Mouse (Mus musculus): ENCODE measurements at regions not wholly inside any gene's neighbourhood (a gene's known extent, or its start where the extent isn't known, plus 50 kb on each side); places are given as distances from the start of the nearest gene placed in this dataset.

DNA sequence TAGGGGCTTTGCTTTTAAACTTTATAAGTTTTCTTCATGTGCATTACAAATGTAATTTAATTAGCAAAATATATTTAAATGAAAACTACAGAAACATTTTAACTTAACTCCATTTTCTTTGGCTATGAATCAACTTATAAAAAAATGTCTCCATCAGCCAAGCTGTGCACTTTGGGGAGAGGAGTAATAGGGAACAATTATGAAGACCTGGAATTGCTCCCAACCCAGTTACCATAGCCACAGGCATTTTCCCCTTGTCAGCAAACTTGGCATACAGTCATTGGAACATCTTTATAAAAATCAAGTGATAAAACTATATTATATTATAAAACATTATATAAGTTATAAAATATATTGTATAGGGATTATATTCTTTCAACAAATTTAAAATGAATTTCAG lies 65.0 kb downstream of the Atxn7l3b start:
- DNase-seq (ENCODE audit: low spot score) (peak; percentile 73), ATAC-seq (ENCODE audit: low FRiP score, low read depth) (peak; percentile 60)
- H3K4me1 ChIP-seq (ENCODE audit: control insufficient read depth, insufficient read depth, low read length) = peaks cover 6% of the 10 kb centered on the region

DNA sequence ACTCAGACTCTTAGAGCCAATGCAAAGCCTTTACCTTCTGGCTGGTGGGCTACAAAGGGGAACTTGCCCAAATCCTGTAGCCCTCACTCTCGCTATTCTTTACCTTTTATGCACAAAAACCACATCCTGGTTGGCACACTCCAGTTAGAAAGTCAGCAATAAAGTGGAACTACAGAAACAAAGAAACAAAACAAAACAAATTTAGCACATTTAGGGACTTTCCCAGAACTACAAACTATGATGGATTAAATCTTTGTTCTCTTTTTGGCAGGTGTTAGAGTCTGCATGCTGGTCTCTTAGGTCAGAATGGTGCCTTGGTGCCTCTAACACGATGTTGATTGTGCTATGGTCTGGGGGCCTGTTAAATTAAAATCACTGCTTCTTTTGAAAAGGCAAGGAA lies 65.4 kb downstream of the Atxn7l3b start:
- no peak overlapping the region for H3K27ac ChIP-seq (replicated peaks; ENCODE audit: low read depth, low read length)
- DNase-seq (ENCODE audit: low spot score) = peak; percentile 36
- no peak overlapping the region for H3K9ac ChIP-seq (ENCODE audit: low read depth, low read length, severe bottlenecking)
- WGBS = 26% methylated on average over 2 of the region's 2 CpGs
- no peak for TF ChIP-seq POLR2A (IDR thresholded peaks at IDR 0.05; ENCODE audit: borderline replicate concordance, extremely low read depth, insufficient read depth, insufficient read length)
- peak; percentile 55; the same call in 1 of the 2 replicates for ATAC-seq (ENCODE audit: low FRiP score, low read depth)
- no peaks in the 10 kb centered on the region for H3K9me3 ChIP-seq (ENCODE audit: control insufficient read depth, low read length)
- no peak overlapping the region for H3K4me2 ChIP-seq (replicated peaks; ENCODE audit: low read depth, low read length, severe bottlenecking)
- peaks cover 6% of the 10 kb centered on the region for H3K4me1 ChIP-seq (ENCODE audit: control insufficient read depth, insufficient read depth, low read length)
- H3K36me3 ChIP-seq (ENCODE audit: control insufficient read depth, insufficient read depth, low read length) = no peaks in the 10 kb centered on the region
- H3K27me3 ChIP-seq (ENCODE audit: control insufficient read depth, insufficient read depth, low read length) = no peaks in the 10 kb centered on the region
- no peak overlapping the region for H3K4me3 ChIP-seq (replicated peaks; ENCODE audit: low read length)

More for the DNA sequence above, 65.0 kb downstream of the Atxn7l3b start:
- Histone ChIP-seq H3K4me2 (replicated peaks; ENCODE audit: low read depth, low read length, severe bottlenecking) (no peak overlapping the region), H3K9ac (ENCODE audit: low read depth, low read length, severe bottlenecking) (no peak overlapping the region), H3K36me3 (ENCODE audit: control insufficient read depth, insufficient read depth, low read length) (no peaks in the 10 kb centered on the region), H3K27ac (replicated peaks; ENCODE audit: low read depth, low read length) (no peak overlapping the region), H3K27me3 (ENCODE audit: control insufficient read depth, insufficient read depth, low read length) (no peaks in the 10 kb centered on the region), H3K9me3 (ENCODE audit: control insufficient read depth, low read length) (no peaks in the 10 kb centered on the region), H3K4me3 (replicated peaks; ENCODE audit: low read length) (no peak overlapping the region)
- no peak for TF ChIP-seq POLR2A (IDR thresholded peaks at IDR 0.05; ENCODE audit: borderline replicate concordance, extremely low read depth, insufficient read depth, insufficient read length)

DNA sequence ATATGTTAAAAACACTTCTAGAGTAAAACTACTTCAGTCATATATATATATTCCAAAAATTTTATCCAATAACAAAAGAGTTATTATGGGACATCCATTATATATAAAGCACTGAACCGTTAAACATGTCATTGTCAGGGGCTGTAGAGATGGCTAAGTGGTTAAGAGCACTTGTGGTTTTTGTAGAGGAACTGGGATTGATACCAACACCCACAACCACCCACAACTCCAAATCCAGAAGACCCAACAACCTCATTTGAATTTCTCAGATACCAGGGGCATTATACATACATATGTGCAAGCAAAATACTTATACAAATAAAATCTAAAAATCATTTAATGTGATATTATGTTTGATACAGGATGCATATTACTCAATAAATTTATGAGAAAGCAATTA lies 76.8 kb downstream of the Atxn7l3b start:
- no peak overlapping the region for H3K9ac ChIP-seq (ENCODE audit: low read depth, low read length, severe bottlenecking)
- ATAC-seq (ENCODE audit: low FRiP score, low read depth) = no peak
- no peak overlapping the region for H3K4me2 ChIP-seq (replicated peaks; ENCODE audit: low read depth, low read length, severe bottlenecking)
- no peak for TF ChIP-seq POLR2A (IDR thresholded peaks at IDR 0.05; ENCODE audit: borderline replicate concordance, extremely low read depth, insufficient read depth, insufficient read length)
- whole genome bisulfite sequencing = 62% methylated on average over 1 of the region's 1 CpGs
- H3K4me3 ChIP-seq (replicated peaks; ENCODE audit: low read length) = no peak overlapping the region
- H3K27ac ChIP-seq (replicated peaks; ENCODE audit: low read depth, low read length) = no peak overlapping the region
- H3K36me3 ChIP-seq (ENCODE audit: control insufficient read depth, insufficient read depth, low read length) = no peaks in the 10 kb centered on the region
- H3K27me3 ChIP-seq (ENCODE audit: control insufficient read depth, insufficient read depth, low read length) = no peaks in the 10 kb centered on the region
- H3K4me1 ChIP-seq (ENCODE audit: control insufficient read depth, insufficient read depth, low read length) = no peaks in the 10 kb centered on the region
- no peaks in the 10 kb centered on the region for H3K9me3 ChIP-seq (ENCODE audit: control insufficient read depth, low read length)
- DNase-seq (ENCODE audit: low spot score) = no peak

DNA sequence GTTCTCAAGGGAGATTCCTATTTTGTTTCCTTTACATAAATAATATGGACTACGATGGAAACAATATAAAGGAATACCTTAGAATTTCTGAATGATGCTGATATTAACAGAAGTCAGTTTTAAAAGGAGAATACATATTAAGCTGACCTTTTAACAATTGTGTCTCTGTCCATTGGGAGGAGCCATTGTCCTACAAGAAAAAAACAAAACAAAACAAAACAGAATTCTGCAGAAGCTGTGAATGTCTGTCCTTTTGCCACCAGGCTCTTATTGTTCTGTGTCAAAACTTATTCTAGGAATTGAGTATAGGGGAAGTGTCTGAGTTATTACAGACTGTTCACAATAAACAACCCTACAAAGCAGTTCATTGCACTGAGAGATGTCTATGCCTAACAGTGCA lies 82.6 kb downstream of the Atxn7l3b start:
- no peak for DNase-seq (ENCODE audit: low spot score)
- ATAC-seq (ENCODE audit: low FRiP score, low read depth) = no peak

DNA sequence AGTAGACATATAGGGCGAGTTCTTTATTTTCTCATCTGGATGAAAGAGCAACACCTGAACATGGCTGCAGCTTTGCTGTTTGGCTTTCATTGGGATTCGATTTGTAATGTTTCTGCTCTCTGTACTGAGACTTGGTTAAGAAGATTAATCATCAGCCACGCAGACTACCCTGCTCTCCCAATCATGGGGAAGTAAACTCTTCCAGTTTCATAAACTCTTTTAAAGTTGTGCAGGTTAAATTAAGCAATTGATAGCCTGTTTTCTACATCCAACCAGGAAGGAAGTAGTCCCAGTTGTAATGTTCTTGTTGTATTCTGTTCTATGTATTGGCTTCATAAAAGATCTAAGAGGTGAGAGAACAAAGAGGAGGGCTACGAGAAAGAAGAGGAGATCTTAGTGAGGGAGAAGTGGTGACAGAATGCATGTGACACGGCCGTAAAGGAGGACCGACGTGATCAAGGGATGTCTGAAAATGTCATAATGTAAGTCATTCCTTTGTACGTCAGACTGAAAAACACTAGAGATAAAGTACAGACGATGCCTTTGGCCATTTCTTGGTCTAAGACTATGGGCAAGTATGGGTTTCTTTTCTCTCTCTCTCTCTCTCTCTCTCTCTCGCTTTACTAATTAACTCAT lies 91.3 kb downstream of the Atxn7l3b start:
- H3K27me3 ChIP-seq (ENCODE audit: control insufficient read depth, insufficient read depth, low read length) = no peaks in the 10 kb centered on the region
- H3K9me3 ChIP-seq (ENCODE audit: control insufficient read depth, low read length) = no peaks in the 10 kb centered on the region
- H3K36me3 ChIP-seq (ENCODE audit: control insufficient read depth, insufficient read depth, low read length) = no peaks in the 10 kb centered on the region
- H3K4me1 ChIP-seq (ENCODE audit: control insufficient read depth, insufficient read depth, low read length) = no peaks in the 10 kb centered on the region
- 80% methylated on average over 11 of the region's 11 CpGs for WGBS
- ATAC-seq (ENCODE audit: low FRiP score, low read depth) (no peak), DNase-seq (ENCODE audit: low spot score) (no peak)
- no peak overlapping the region for H3K27ac ChIP-seq (replicated peaks; ENCODE audit: low read depth, low read length)
- no peak overlapping the region for H3K4me3 ChIP-seq (replicated peaks; ENCODE audit: low read length)
- TF ChIP-seq POLR2A (IDR thresholded peaks at IDR 0.05; ENCODE audit: borderline replicate concordance, extremely low read depth, insufficient read depth, insufficient read length) = no peak
- no peak overlapping the region for H3K4me2 ChIP-seq (replicated peaks; ENCODE audit: low read depth, low read length, severe bottlenecking)
- H3K9ac ChIP-seq (ENCODE audit: low read depth, low read length, severe bottlenecking) = no peak overlapping the region

More for the DNA sequence above, 82.6 kb downstream of the Atxn7l3b start:
- Histone ChIP-seq H3K4me2 (replicated peaks; ENCODE audit: low read depth, low read length, severe bottlenecking) (no peak overlapping the region), H3K4me1 (ENCODE audit: control insufficient read depth, insufficient read depth, low read length) (no peaks in the 10 kb centered on the region), H3K27ac (replicated peaks; ENCODE audit: low read depth, low read length) (no peak overlapping the region), H3K9me3 (ENCODE audit: control insufficient read depth, low read length) (no peaks in the 10 kb centered on the region), H3K27me3 (ENCODE audit: control insufficient read depth, insufficient read depth, low read length) (no peaks in the 10 kb centered on the region), H3K36me3 (ENCODE audit: control insufficient read depth, insufficient read depth, low read length) (no peaks in the 10 kb centered on the region), H3K4me3 (replicated peaks; ENCODE audit: low read length) (no peak overlapping the region), H3K9ac (ENCODE audit: low read depth, low read length, severe bottlenecking) (no peak overlapping the region)
- WGBS = 69% methylated on average over 1 of the region's 1 CpGs
- TF ChIP-seq POLR2A (IDR thresholded peaks at IDR 0.05; ENCODE audit: borderline replicate concordance, extremely low read depth, insufficient read depth, insufficient read length) = no peak

Data from limb, embryonic 14.5 days (tissue).